ENCODE assay signal across 16 mouse cellular contexts in the genomic region with DNA sequence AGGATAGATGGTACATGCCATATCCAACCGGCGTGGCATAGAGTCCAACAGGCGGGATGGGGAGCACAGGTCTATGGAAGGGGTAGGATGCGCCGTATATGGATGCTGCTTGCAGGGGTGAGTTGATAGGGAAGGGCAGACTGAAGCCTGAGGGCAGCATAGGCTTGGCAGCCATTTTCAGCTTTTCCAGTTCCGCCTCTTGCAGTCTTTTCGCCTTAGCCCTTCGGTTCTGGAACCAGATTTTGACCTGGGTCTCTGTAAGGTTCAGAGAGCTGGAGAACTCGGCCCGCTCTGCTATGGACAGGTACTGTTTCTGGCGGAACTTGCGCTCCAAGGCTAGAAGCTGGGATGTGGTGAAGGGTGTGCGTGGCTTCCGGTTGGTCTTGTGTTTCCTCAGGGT. TPM values are rescaled to one million over a fixed set of nuclear protein-coding genes. Genes with fewer than 3 reads are reported as not detected.
DNase-seq lines count a peak whose midpoint lies in the region; ATAC-seq lines count a peak whose summit lies in the region.
"Had no signal": no experiment of that assay in that cellular context is flagged by ENCODE, and none has a peak within 500 bp of the region (broad histone marks: within the 10 kb centered on the region; RNA-seq: fewer than 3 reads in every experiment).

No protein-coding gene starts in this region.

- H3K4me1 ChIP-seq in midbrain, embryonic 10.5 days: peaks cover 85% of the 10 kb centered on the region
- peaks cover 21% of the 10 kb centered on the region for H3K4me1 ChIP-seq in midbrain, embryonic 15.5 days
- peaks cover 11% of the 10 kb centered on the region for H3K4me1 ChIP-seq in embryonic facial prominence, embryonic 12.5 days
- H3K4me1 ChIP-seq in hindbrain, embryonic 15.5 days (replicated peaks): peaks cover 26% of the 10 kb centered on the region
- H3K4me1 ChIP-seq in neural tube, embryonic 12.5 days: peaks cover 53% of the 10 kb centered on the region
- H3K4me1 ChIP-seq: liver, embryonic 15.5 days had no signal

- peak; percentile 41 for DNase-seq in midbrain, embryonic 10.5 days (ENCODE audit: low spot score)
- no peak for DNase-seq in left cerebral cortex, adult 11 months (ENCODE audit: low spot score)
- DNase-seq: lung, postnatal 36 days had no signal

- 0 out of 2 replicates have a peak overlapping the region, but pooled peaks have one; percentile 3 for H3K4me3 ChIP-seq in midbrain, embryonic 10.5 days
- H3K4me3 ChIP-seq in midbrain, embryonic 15.5 days: no peak overlapping the region
- peak overlapping the region; percentile 56 for H3K4me3 ChIP-seq in embryonic facial prominence, embryonic 12.5 days
- peak overlapping the region; percentile 16 for H3K4me3 ChIP-seq in hindbrain, embryonic 15.5 days
- no peak overlapping the region for H3K4me3 ChIP-seq in neural tube, embryonic 12.5 days
- H3K4me3 ChIP-seq: heart, embryonic 15.5 days; liver, embryonic 15.5 days had no signal

- H3K36me3 ChIP-seq in midbrain, embryonic 10.5 days: no peaks in the 10 kb centered on the region
- no peaks in the 10 kb centered on the region for H3K36me3 ChIP-seq in midbrain, embryonic 15.5 days (replicated peaks)
- H3K36me3 ChIP-seq in embryonic facial prominence, embryonic 12.5 days: no peaks in the 10 kb centered on the region
- H3K36me3 ChIP-seq in hindbrain, embryonic 15.5 days: no peaks in the 10 kb centered on the region
- H3K36me3 ChIP-seq in neural tube, embryonic 12.5 days: no peaks in the 10 kb centered on the region
- H3K36me3 ChIP-seq: heart, embryonic 15.5 days; liver, embryonic 15.5 days had no signal

- no peak overlapping the region for H3K4me2 ChIP-seq in midbrain, embryonic 15.5 days
- peak overlapping the region; percentile 82 for H3K4me2 ChIP-seq in embryonic facial prominence, embryonic 12.5 days (replicated peaks)
- peak overlapping the region; percentile 42 for H3K4me2 ChIP-seq in hindbrain, embryonic 15.5 days
- peak overlapping the region; percentile 84 for H3K4me2 ChIP-seq in neural tube, embryonic 12.5 days (replicated peaks)
- H3K4me2 ChIP-seq: heart, embryonic 15.5 days; liver, embryonic 15.5 days had no signal

- WGBS in midbrain, embryonic 10.5 days: 11% methylated on average over 14 of the region's 14 CpGs
- WGBS in midbrain, embryonic 15.5 days: 17% methylated on average over 14 of the region's 14 CpGs
- WGBS in embryonic facial prominence, embryonic 12.5 days: 25% methylated on average over 14 of the region's 14 CpGs
- WGBS in hindbrain, embryonic 15.5 days: 23% methylated on average over 14 of the region's 14 CpGs
- 21% methylated on average over 14 of the region's 14 CpGs for WGBS in neural tube, embryonic 12.5 days

- ATAC-seq in midbrain, embryonic 15.5 days (replicated peaks): no peak
- ATAC-seq in embryonic facial prominence, embryonic 12.5 days (ENCODE audit: insufficient number of reproducible peaks, insufficient read depth, low FRiP score, low TSS enrichment): no peak
- ATAC-seq in hindbrain, embryonic 15.5 days (ENCODE audit: low FRiP score, low read depth): no peak
- ATAC-seq in neural tube, embryonic 12.5 days (ENCODE audit: low FRiP score, low read depth): no peak
- ATAC-seq in granulocyte monocyte progenitor cell, adult 5-6 weeks (replicated peaks; ENCODE audit: poor library complexity, severe bottlenecking): no peak
- ATAC-seq: CD4-positive, CD25-positive, alpha-beta regulatory T cell, adult 4 months; intestine, postnatal 0 days had no signal

- H3K9me3 ChIP-seq in midbrain, embryonic 10.5 days (replicated peaks): no peaks in the 10 kb centered on the region
- H3K9me3 ChIP-seq in midbrain, embryonic 15.5 days: no peaks in the 10 kb centered on the region
- no peaks in the 10 kb centered on the region for H3K9me3 ChIP-seq in embryonic facial prominence, embryonic 12.5 days
- H3K9me3 ChIP-seq in hindbrain, embryonic 15.5 days: no peaks in the 10 kb centered on the region
- H3K9me3 ChIP-seq in neural tube, embryonic 12.5 days: no peaks in the 10 kb centered on the region
- H3K9me3 ChIP-seq: heart, embryonic 15.5 days; liver, embryonic 15.5 days had no signal

- no peak overlapping the region for H3K27ac ChIP-seq in midbrain, embryonic 10.5 days (replicated peaks)
- no peak overlapping the region for H3K27ac ChIP-seq in midbrain, embryonic 15.5 days
- no peak overlapping the region for H3K27ac ChIP-seq in embryonic facial prominence, embryonic 12.5 days
- H3K27ac ChIP-seq in hindbrain, embryonic 15.5 days (replicated peaks): no peak overlapping the region
- H3K27ac ChIP-seq in neural tube, embryonic 12.5 days: no peak overlapping the region
- H3K27ac ChIP-seq: heart, embryonic 15.5 days; liver, embryonic 15.5 days; stomach, postnatal 0 days had no signal

- H3K9ac ChIP-seq in midbrain, embryonic 15.5 days: no peak overlapping the region
- H3K9ac ChIP-seq in embryonic facial prominence, embryonic 12.5 days: no peak overlapping the region
- H3K9ac ChIP-seq in hindbrain, embryonic 15.5 days: no peak overlapping the region
- no peak overlapping the region for H3K9ac ChIP-seq in neural tube, embryonic 12.5 days
- H3K9ac ChIP-seq: heart, embryonic 15.5 days; liver, embryonic 15.5 days had no signal

- peaks cover 100% of the 10 kb centered on the region for H3K27me3 ChIP-seq in midbrain, embryonic 10.5 days (ENCODE audit: low read depth, poor library complexity, severe bottlenecking)
- peaks cover 86% of the 10 kb centered on the region for H3K27me3 ChIP-seq in midbrain, embryonic 15.5 days (replicated peaks)
- H3K27me3 ChIP-seq in embryonic facial prominence, embryonic 12.5 days: peaks cover 75% of the 10 kb centered on the region
- peaks cover 74% of the 10 kb centered on the region for H3K27me3 ChIP-seq in hindbrain, embryonic 15.5 days
- H3K27me3 ChIP-seq in neural tube, embryonic 12.5 days (replicated peaks): peaks cover 69% of the 10 kb centered on the region

RNA-seq across cellular contexts. Expression of a gene that starts 4.7 kb away (rescaled TPM):
- polyA plus RNA-seq in midbrain, embryonic 10.5 days (2016; fragmentation: Nextera tagmentation; extraction: Ambion mirVana): 18.3 and 23.2 TPM in 2 replicates
- 0.60 and 0.83 TPM in 2 replicates for polyA plus RNA-seq in midbrain, embryonic 15.5 days (2015; fragmentation: Nextera tagmentation; extraction: Ambion mirVana)
- 30.8 and 34.2 TPM in 2 replicates for polyA plus RNA-seq in embryonic facial prominence, embryonic 12.5 days (2016; fragmentation: Nextera tagmentation; extraction: Ambion mirVana)
- polyA plus RNA-seq in hindbrain, embryonic 15.5 days (2015; fragmentation: Nextera tagmentation; extraction: Ambion mirVana): 2.3 and 3.1 TPM in 2 replicates
- 11.3 and 15.0 TPM in 2 replicates for polyA plus RNA-seq in neural tube, embryonic 12.5 days (2016; fragmentation: Nextera tagmentation; extraction: Ambion mirVana)
- total RNA-seq in granulocyte monocyte progenitor cell, adult 5-6 weeks (2014; fragmentation: Nextera tagmentation): not detected in 2 replicates
- total RNA-seq in granulocyte monocyte progenitor cell, adult 5-6 weeks (2017): not detected in 2 replicates
- total RNA-seq: gastrocnemius, adult 8-10 months had no signal
- polyA plus RNA-seq: CD4-positive, CD25-positive, alpha-beta regulatory T cell, adult 4 months; intestine, postnatal 0 days; large intestine, adult 2 months; liver, embryonic 15.5 days; small intestine, adult 2 months had no signal

Comparison
In these comparisons a context has a peak if more than half of its experiments do, and no peak if none do; other contexts are left out.
1. H3K4me3 ChIP-seq: peak in midbrain, embryonic 10.5 days (single experiment), embryonic facial prominence, embryonic 12.5 days (single experiment) and hindbrain, embryonic 15.5 days (single experiment); none in midbrain, embryonic 15.5 days (single experiment) and neural tube, embryonic 12.5 days (single experiment).